In genomic region chr7:35042759-35043217, GRCm38 (mm10) we compare ENCODE assay signal across 9 mouse cellular contexts. TPM values are rescaled to one million over a fixed set of nuclear protein-coding genes. Genes with fewer than 3 reads are reported as not detected.
A peak's percentile ranks its signal among the peaks of the same experiment; 100 is the strongest.
DNase-seq lines count a peak whose midpoint lies in the region; ATAC-seq lines count a peak whose summit lies in the region.
"Had no signal": no experiment of that assay in that cellular context is flagged by ENCODE, and none has a peak within 500 bp of the region (broad histone marks: within the 10 kb centered on the region; RNA-seq: fewer than 3 reads in every experiment).

No protein-coding gene starts in this region.

- WGBS in midbrain, embryonic 16.5 days = 85% methylated on average over 5 of the region's 5 CpGs
- 83% methylated on average over 5 of the region's 5 CpGs for WGBS in midbrain, embryonic 10.5 days
- 93% methylated on average over 5 of the region's 5 CpGs for WGBS in intestine, embryonic 15.5 days
- WGBS in stomach, embryonic 14.5 days = 89% methylated on average over 5 of the region's 5 CpGs

- H3K4me2 ChIP-seq in midbrain, embryonic 16.5 days (ENCODE audit: low read length) = no peak overlapping the region
- no peak overlapping the region for H3K4me2 ChIP-seq in intestine, embryonic 15.5 days (replicated peaks)
- no peak overlapping the region for H3K4me2 ChIP-seq in stomach, embryonic 14.5 days (replicated peaks; ENCODE audit: low read depth, low read length)

- no peaks in the 10 kb centered on the region for H3K27me3 ChIP-seq in midbrain, embryonic 16.5 days (ENCODE audit: control insufficient read depth, insufficient read depth, low read depth, low read length)
- no peaks in the 10 kb centered on the region for H3K27me3 ChIP-seq in midbrain, embryonic 10.5 days (ENCODE audit: low read depth, poor library complexity, severe bottlenecking)
- no peaks in the 10 kb centered on the region for H3K27me3 ChIP-seq in intestine, embryonic 15.5 days (replicated peaks)
- H3K27me3 ChIP-seq in stomach, embryonic 14.5 days (ENCODE audit: control insufficient read depth, insufficient read depth, low read length) = no peaks in the 10 kb centered on the region

- no peak overlapping the region for H3K9ac ChIP-seq in midbrain, embryonic 16.5 days (ENCODE audit: low read depth, low read length)
- H3K9ac ChIP-seq in intestine, embryonic 15.5 days = no peak overlapping the region
- no peak overlapping the region for H3K9ac ChIP-seq in stomach, embryonic 14.5 days (replicated peaks; ENCODE audit: low read depth, low read length)

- peaks cover 31% of the 10 kb centered on the region for H3K36me3 ChIP-seq in midbrain, embryonic 16.5 days (ENCODE audit: control insufficient read depth, insufficient read depth, low read length)
- H3K36me3 ChIP-seq in midbrain, embryonic 10.5 days = peaks cover 81% of the 10 kb centered on the region
- H3K36me3 ChIP-seq in intestine, embryonic 15.5 days = peaks cover 16% of the 10 kb centered on the region
- H3K36me3 ChIP-seq in stomach, embryonic 14.5 days (ENCODE audit: control insufficient read depth, insufficient read depth, low read length) = peaks cover 36% of the 10 kb centered on the region

- no peaks in the 10 kb centered on the region for H3K9me3 ChIP-seq in midbrain, embryonic 16.5 days (replicated peaks; ENCODE audit: control insufficient read depth, low read length, poor library complexity, severe bottlenecking)
- H3K9me3 ChIP-seq in midbrain, embryonic 10.5 days (replicated peaks) = no peaks in the 10 kb centered on the region
- H3K9me3 ChIP-seq in intestine, embryonic 15.5 days = no peaks in the 10 kb centered on the region
- H3K9me3 ChIP-seq in stomach, embryonic 14.5 days (ENCODE audit: control insufficient read depth, low read depth, low read length) = no peaks in the 10 kb centered on the region

- H3K4me3 ChIP-seq in midbrain, embryonic 16.5 days (ENCODE audit: low read depth, low read length) = no peak overlapping the region
- no peak overlapping the region for H3K4me3 ChIP-seq in midbrain, embryonic 10.5 days
- H3K4me3 ChIP-seq in intestine, embryonic 15.5 days (replicated peaks) = no peak overlapping the region
- H3K4me3 ChIP-seq in stomach, embryonic 14.5 days (ENCODE audit: low read depth, low read length) = no peak overlapping the region

- 0 out of 2 replicates have a peak overlapping the region, but pooled peaks have one; percentile 8 for H3K27ac ChIP-seq in midbrain, embryonic 16.5 days (ENCODE audit: low read length)
- no peak overlapping the region for H3K27ac ChIP-seq in midbrain, embryonic 10.5 days (replicated peaks)
- H3K27ac ChIP-seq in intestine, embryonic 15.5 days = no peak overlapping the region
- no peak overlapping the region for H3K27ac ChIP-seq in stomach, embryonic 14.5 days (ENCODE audit: low read length)

- H3K4me1 ChIP-seq in midbrain, embryonic 16.5 days (ENCODE audit: control insufficient read depth, insufficient read depth, low read length) = no peaks in the 10 kb centered on the region
- H3K4me1 ChIP-seq in midbrain, embryonic 10.5 days = no peaks in the 10 kb centered on the region
- H3K4me1 ChIP-seq in intestine, embryonic 15.5 days (replicated peaks) = no peaks in the 10 kb centered on the region; the same call in 1 of the 2 replicates
- H3K4me1 ChIP-seq in stomach, embryonic 14.5 days (ENCODE audit: control insufficient read depth, insufficient read depth, low read length) = no peaks in the 10 kb centered on the region

- no peak for ATAC-seq in midbrain, embryonic 16.5 days
- peak; percentile 81 for ATAC-seq in intestine, embryonic 15.5 days
- 0 out of 2 replicates have a peak, but pooled peaks have one; percentile 50 for ATAC-seq in stomach, embryonic 14.5 days (ENCODE audit: insufficient number of reproducible peaks, insufficient read depth, low FRiP score, low read depth)
- ATAC-seq: forebrain, embryonic 16.5 days had no signal

- peak; percentile 35 to 38 for DNase-seq in cerebellum, postnatal 14 days
- DNase-seq in cerebellum, adult 11-12 months = no peak
- no peak for DNase-seq in midbrain, embryonic 10.5 days (ENCODE audit: low spot score)
- DNase-seq in urinary bladder, postnatal 4 days (ENCODE audit: low spot score in 2 of 2) = no peak
- DNase-seq in layer of hippocampus, postnatal 10 days (ENCODE audit: low spot score in 2 of 2) = no peak

RNA-seq across cellular contexts. Expression of gene Cebpg, which starts 13.6 kb away (rescaled TPM):
- 24.2 and 27.3 TPM in 2 replicates for polyA plus RNA-seq in midbrain, embryonic 16.5 days (2015; fragmentation: Nextera tagmentation; extraction: Ambion mirVana)
- polyA plus RNA-seq in midbrain, embryonic 10.5 days (2016; fragmentation: Nextera tagmentation; extraction: Ambion mirVana) = 44.9 and 45.7 TPM in 2 replicates
- 44.5 and 45.3 TPM in 2 replicates for polyA plus RNA-seq in intestine, embryonic 15.5 days (2015; fragmentation: Nextera tagmentation; extraction: Ambion mirVana)
- 34.0 and 36.2 TPM in 2 replicates for polyA plus RNA-seq in stomach, embryonic 14.5 days (2014; fragmentation: Nextera tagmentation; extraction: Ambion mirVana)
- total RNA-seq in layer of hippocampus, postnatal 10 days (2021) = 10 to 100 TPM; 25.5 to 27.1 TPM

Comparison
In these comparisons a context has a peak if more than half of its experiments do, and no peak if none do; other contexts are left out.
1. DNase-seq: peak in cerebellum, postnatal 14 days (2 of 2); none in cerebellum, adult 11-12 months (single experiment), midbrain, embryonic 10.5 days (single experiment), urinary bladder, postnatal 4 days (0 of 2) and layer of hippocampus, postnatal 10 days (0 of 2).